Mouse (Mus musculus): Measurements from ENCODE around the gene Cenph.
"Not testable (repeated sequence)": the region's sequence is repeated elsewhere in the genome, so short reads cannot be mapped to it uniquely, and the experiment has no call there.

Cenph gene

DNA sequence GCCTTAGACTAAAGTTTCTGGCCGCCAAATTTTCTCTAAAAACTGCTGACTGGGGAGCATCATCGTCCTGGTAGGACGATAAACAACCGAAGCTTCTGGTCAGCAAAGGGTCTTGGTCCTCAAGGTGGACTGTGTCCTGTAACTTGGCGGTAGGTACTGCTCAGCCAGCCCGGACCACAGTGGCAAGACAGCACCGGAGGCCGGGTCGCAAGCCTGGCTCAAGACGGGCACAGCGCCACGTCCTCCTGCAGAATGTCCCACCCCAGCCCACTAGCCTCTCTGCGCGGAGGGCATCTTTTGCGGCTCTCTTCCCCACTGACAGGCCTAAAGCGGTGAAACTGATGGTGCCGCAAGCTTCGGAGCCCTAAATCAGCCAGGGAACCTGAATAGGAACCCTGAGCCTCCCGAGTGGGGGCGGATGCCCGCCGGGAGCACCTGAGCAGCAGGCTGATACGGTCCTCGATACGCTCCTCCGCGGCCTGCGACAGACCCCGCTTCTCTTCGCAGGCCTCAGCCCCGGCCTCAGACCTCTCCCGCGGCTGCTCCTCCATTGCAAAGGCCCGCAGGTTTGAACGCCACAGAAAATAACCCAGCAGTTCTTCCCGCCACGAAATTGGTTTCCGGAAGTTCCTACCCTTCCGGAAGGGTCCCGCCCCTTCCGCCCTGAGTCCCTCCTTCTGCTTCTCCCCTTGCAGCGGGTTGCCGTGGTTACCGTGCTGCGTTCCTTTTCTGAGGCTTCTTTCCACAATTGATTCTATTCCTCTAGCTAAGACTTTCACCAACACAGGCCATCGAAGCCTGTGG, at the start of gene Cenph:
Gene Cenph (minus strand): TSS at position 648 of the 804 bp plus-strand sequence.
- DNase-seq (ENCODE audit: low spot score): peak; percentile 86

DNA sequence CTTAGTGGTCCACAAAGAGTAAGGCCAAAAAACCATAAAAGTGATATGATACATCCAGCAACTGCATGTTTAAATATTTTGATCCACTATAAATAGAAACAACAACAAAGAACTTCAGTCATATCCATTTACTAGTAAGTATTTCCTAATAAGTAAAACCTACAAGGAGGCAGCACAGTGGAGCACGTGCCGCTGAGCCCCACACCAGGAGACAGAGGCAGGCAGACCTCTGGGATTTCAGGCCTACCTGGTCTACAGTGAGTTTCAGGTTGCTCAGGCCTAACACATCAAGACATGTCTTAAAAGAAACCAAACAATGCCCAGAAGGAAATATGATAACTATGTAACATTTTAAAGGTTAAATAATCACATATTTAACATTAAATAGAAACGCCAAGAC, 49.2 kb upstream of the Cenph start:
- no peak for DNase-seq (ENCODE audit: low spot score)

DNA sequence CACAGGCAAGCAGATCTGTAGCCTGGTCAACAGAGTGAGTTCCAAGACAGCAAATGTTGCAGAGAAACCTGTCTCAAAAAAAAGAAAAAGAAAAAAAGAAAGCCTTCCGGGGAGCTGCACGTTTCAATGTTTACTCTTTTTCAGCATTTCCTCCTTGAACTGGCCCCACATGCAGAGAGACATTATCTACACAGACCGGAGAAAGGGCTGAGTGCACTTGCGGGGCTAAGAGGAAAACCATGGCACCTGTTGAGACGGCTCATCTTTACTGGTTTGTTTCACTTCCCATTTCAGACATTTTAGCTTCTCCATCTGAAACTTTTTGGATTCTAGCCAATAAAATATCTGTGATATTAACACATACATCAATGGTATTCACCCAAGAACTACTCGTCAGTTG, 48.6 kb upstream of the Cenph start:
- DNase-seq (ENCODE audit: low spot score): no peak

DNA sequence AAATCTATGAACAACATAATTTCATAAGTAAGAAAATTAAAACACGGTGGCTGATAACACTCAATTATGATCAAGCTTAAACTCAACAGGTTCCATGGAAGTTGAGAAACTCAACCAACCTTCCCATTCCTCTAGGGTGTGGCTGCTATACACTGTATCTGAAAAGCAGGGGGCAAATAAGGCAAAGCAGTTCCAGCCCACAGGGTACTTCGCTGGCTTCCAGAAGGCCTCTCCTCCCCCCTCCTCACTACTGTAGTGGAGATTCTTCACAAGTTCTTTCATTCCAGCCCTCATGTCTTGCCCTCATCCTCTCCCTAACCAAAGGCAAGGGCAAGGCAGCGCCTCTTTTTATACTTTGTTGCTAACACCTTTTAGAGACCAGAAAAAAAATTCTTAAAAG, 48.2 kb upstream of the Cenph start:
- no peak for DNase-seq (ENCODE audit: low spot score)

DNA sequence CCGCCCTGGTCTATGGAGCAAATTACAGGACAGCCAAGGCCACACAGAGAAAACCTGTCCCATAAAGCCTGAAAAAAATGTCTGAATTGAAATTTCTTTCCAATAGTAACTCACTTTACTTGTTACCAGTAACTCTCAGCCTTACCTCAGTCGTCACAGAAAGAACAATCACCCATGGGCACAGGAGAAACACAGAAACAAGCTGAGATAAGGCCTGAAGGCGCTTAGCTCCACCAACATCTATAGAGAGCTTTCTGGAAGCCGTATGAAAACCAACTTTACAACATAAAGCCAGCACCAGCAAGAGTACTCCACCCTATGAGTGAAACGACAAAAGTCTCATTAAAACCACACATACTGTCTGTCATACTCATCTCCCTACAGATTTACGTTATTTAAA, 38.8 kb upstream of the Cenph start:
- no peak for DNase-seq (ENCODE audit: low spot score)

DNA sequence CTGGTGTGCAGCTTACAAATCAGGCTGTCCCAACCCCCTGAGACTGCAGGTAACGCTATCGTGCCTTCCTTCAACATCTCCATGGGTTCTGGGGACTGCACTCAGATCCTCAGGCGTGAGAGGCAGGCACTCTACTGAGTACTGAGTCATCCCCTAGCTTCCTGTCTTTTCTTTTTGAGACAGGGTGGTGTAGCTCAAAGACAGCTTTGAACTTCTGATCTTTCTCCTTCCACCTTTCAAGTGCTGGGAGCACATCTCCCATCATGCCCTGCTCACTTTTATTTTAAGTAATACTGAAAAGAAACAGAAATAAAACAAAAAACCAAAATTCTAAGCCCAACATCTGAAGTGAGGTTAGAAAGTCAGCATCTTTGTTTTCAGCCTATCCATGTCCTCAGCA, 30.1 kb upstream of the Cenph start:
- DNase-seq (ENCODE audit: low spot score): no peak

DNA sequence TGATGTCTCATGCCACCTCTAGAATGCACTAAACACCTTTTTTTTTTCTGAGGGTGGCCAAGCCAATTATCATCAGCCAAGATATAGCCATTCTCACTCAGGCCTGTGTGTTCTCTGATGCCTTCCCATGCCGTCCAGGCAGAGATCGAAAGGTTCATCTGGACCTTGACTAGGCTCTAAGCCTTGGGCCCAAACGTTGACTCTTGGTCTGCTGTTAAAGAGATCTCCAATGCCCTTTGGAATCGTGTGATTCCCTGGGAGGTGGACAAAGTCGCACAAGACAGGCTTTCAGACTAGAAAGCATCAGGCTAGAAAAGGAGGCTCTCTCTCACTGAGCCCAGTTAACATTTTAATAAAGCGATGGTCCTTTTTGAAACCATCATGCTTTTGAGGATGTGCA, 21.5 kb upstream of the Cenph start:
- DNase-seq (ENCODE audit: low spot score): no peak

DNA sequence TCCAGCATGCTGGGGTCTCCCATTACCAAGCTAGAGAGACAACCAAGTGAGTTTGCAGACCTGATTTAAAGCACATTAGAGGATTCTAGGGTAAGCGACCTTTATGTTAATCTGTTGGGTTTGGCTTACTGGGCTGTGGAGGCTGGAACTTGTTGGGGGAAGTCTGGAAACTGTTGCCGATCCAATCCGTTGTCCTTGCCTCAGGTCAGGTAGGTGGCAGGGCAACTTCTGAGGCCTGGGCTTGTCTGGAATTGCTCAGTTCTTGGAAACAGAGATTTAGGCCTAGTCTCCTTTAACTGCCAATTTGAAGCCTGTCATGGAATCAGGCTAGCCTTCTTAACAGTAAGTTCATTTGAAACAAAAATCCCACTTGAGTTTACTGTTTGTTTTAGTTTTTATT, 13.4 kb upstream of the Cenph start:
- DNase-seq (ENCODE audit: low spot score): no peak

DNA sequence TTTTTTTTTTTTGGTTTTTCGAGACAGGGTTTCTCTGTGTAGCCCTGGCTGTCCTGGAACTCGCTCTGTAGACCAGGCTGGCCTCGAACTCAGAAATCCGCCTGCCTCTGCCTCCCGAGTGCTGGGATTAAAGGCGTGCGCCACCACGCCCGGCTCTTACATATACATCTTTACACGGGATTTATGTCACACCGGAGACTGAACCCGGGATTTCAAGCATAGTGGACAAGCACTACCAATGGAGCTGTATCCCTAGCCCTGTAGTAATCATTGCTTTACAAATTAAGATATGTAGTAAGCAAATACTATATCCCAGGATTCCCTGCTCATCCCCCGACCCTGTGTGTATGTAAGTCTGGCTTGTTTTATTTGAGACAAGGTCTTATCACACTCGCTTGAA, 12.4 kb upstream of the Cenph start:
- DNase-seq (ENCODE audit: low spot score): not testable (repeated sequence)

DNA sequence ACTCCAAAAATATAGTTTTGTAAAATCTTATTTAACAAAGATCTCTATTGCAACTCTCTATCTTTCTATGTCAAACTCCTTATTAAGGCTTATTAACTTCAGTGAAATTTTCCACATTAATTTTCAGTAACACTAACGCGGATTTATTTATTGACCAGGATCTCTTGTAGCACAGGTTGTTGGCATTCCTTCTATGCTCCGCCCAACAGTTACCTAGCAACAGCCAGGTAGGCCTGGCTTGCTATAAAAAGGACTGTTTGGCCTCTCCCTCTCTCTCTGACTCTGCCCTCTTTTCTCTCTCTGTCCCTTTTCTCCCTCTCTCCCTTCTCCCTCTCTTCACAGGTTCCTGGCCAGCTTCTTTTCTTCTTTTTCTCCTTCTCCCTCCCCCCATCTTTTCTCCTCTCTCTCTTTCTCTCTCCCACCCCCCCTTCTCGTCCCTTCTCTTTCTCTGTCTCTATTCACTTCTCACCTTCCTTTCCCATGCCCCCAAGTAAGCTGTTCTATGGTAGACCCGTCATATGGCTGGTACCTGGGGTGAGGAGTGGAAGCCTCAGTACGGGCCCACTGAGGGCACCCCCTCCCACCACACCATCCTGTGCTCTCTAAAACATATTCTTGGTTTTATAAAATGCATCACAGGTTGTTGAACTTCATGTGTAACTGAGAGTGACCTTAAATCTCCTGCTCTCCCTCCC, 11.8 kb upstream of the Cenph start:
- no peak for DNase-seq (ENCODE audit: low spot score)

DNA sequence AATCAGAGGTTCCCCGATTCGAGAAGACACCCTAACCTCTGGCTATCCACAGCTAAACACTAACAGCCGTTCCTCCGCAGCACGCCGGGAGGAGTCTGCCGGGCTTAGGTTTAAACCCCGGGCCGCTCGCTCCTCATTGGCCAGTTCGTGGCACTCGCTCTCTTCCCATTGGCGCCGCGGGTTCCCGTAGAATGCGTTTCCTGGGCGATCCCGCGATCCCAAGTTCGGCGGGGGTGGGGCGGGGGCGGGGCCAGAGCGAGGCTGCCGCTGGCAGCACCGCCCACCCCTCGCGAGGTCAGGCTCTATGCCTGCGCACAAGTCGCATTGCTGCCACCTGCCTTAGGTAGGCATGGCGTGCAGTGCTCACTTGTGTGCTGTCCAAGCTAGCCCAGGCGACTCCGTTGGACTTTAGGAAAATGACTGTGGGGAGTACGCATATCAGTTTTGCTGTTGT, 10.7 kb upstream of the Cenph start, which contains the start of gene Ccnb1:
Gene Ccnb1 (minus strand): TSS at position 157 of the 454 bp plus-strand sequence.
- peak; percentile 97 for DNase-seq (ENCODE audit: low spot score)

DNA sequence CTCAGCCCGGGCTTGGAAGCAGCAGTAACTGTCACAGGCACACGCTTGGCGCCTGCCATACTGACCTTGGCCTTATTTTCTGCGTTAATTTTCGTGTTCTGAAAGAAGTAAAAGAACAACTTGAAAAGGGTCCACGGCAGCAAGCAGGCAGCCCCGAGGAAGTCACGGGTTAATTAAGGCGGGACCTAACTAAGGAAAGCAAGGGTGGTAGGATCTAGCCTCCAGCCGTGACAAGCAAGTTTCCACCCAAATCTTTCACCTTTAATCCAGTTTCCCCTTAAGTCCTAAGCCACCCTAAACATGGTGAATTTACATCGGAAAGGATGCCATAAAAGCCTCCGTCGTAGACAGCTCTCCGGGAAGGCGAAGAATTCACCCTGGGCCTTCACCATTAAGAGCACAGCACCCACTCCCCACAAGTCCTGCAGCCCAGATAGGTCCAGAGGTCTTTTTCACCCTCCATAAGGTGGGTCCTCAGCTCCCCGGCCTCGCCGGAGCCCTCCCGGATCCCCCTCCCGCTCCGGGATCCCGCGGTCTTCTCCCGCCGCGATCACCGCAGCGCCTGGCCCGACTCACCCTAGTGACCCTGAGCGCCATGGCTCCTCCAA, 10.2 kb upstream of the Cenph start:
- peak; percentile 51 for DNase-seq (ENCODE audit: low spot score)

DNA sequence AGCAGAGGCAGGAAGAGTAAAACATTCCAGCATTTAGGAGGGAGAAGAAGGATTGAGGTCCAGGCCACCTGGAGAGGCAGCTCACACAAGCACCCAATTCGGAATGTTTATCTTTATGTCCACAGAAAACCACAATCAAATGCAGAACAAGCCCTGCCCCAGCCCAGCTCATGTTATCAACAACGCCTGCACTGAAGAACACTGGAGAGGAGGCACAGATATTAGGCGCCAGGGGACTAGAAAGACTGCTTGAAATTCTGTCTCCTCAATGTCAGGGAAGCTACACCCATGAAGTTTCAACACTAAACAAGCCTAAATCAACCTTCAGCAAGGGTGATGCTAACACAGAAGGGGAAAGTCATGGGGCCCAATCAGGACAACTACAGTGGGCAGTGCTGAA, 1.8 kb upstream of the Cenph start:
- no peak for DNase-seq (ENCODE audit: low spot score)

DNA sequence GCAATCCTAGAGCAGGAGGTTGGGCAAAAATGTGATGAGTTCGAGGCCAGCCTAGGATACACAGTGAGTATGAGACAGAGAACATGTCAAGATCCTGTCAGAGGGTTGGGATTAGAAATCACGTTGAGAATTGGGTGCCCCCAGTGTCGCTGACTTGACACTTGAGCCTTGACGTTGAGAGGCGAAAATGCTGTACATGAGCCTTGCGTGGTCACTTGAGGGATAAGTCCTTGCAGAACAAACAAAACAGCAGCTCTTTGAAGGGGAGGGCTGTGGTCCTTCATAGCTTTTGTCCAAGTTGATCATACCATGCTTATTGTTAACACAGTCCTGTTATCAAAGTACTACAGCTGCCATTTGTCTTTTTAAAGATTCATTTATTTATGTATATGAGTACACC, 1.0 kb upstream of the Cenph start:
- no peak for DNase-seq (ENCODE audit: low spot score)

DNA sequence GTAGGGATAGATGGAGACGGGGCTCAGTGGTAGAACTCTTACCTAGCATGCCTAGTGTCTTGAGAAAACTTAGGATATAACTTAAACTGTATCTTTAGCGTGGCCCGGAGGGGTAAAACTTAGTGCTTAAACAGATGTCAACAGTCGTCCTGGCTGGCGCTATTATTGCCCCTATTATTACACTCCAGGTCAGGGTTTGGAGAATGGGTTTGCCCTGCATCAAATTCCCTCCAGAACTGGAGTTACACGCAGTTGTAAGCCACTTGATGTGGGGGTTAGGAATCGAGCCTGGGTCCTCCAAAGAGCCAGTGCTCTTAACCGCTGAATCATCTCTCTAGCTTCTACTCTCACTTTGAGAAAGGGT, 339 bp upstream of the Cenph start:
- DNase-seq (ENCODE audit: low spot score): no peak

DNA sequence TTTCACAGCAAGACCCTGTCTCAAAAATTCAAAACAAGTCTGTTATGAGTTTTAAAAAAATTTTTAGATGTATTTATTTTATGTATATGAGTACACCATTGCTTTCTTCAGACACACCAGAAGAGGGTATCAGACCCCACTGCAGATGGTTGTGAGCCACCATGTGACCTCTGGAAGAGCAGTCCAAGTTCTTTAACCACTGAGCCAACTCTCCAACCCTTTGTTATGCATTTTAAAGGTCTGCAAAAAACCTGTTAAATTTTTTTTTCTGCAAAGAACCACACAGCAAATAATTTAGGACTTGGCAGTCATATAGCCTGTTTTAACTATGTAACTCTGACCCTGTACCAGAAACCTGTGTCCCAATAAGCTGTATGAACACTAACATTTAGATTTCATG, 995 bp downstream of the Cenph start:
- DNase-seq (ENCODE audit: low spot score): no peak

DNA sequence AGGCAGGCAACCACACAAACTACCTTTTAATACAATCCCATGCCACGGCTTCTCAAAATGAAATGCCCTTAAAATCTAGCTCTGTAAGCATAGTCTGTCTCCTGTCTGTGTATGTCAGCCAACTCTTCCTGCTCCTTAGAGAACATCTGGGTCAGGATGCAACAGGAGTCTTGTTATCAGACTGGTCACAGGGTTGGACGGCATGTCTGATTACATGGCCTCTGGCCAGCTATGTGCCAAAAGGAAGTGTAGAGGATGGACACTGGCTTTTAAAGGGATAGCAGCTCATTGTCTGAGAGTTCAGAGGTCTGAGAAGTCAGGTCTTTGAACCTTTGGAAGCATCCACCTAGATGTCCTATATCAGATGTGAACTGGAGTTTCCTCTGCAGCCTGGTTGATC, 20.4 kb downstream of the Cenph start:
- DNase-seq (ENCODE audit: low spot score): no peak

DNA sequence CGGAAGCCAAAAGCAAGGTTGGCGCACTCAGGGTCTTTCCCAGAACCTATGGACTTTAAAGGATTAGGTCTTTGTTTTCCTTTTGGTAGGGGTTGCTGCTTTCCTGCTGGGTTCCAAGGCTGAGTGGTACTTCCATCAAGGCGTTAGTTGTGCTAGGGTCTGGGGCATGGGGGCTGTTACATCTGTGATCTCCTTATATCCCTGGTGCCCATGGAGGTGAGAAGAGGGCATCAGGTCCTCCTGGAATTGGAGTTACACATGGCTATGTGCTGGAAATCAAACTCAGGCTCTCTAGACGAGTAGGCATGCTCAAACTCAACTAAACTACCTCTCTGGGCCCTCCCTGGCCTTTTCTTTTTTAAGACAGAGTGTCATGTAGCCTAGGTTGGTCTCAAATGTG, 21.5 kb downstream of the Cenph start:
- DNase-seq (ENCODE audit: low spot score): no peak

DNA sequence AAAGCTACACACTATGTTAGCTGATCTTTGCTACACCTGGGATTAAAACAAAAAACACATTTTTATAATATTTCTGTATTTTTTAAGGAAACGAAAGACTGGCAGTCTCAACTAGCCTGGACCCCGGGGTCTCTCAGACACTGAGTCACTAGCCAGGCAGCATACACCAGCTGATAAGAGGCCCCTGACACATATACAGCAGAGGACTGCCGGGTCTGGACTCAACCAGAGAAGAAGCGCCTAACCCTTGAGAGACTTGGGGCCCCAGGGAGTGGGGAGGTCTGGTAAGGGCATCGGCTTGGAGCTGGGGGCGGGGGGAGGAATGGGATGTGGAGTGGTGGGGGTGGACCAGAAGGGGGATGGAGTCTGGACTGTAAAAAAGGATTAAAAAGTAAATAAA, 22.7 kb downstream of the Cenph start:
- DNase-seq (ENCODE audit: low spot score): no peak

DNA sequence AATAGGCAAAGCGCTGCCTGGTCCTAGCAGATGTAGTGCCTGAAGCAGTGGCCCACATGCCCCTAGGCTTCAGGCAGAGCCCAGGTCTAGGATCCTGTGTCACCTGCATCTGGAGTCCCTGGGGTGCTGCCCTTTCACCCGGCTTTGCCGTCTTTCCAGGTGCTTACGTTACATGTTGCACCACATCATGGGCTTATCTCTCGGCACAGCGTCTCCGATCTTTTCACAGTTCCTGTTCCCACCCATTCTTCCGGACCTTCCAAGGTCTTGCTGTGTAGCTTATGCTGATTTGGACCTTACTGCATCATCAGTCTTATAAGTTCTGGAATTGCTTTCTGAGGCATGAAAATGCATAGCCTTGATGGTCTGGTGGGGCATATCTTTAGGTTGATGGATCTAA, 23.2 kb downstream of the Cenph start:
- DNase-seq (ENCODE audit: low spot score): no peak

DNA sequence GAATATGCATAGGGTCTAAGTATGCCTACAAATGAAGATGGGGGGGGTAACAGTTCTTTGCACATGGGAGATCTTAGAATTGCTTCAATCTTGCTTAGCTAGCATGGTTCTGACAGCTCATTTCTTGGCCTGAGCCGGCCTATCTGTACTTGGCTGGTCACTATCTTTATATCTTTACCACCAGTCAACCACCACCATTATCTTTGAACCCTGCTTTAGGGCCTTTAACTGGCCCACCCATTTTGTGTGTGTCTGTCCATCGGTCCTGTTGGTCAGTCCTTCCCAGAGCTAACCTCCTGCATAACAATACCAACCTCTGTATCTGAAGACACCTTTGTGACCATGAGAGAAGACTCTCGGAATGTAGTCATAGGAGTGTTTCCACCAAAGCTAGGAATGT, 24.3 kb downstream of the Cenph start:
- DNase-seq (ENCODE audit: low spot score): no peak

DNA sequence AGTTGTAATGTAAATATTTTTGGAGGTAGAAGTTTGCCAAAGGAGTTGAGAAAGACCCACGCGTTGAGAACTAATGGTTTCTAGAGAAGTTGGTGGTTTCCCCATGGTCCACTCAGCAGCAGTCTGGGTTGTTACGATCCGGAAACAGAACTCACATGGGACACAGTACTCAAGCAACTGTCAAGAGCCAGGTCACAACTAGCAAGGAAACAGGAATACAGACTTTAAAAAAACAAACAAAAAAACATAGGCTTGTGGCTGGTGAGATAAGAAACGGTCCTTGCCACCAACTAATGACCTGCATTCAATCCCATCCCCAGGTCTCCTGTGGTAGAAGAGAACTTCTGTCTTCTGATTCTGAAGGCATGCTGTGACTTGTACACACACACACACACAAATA, 24.9 kb downstream of the Cenph start:
- no peak for DNase-seq (ENCODE audit: low spot score)

DNA sequence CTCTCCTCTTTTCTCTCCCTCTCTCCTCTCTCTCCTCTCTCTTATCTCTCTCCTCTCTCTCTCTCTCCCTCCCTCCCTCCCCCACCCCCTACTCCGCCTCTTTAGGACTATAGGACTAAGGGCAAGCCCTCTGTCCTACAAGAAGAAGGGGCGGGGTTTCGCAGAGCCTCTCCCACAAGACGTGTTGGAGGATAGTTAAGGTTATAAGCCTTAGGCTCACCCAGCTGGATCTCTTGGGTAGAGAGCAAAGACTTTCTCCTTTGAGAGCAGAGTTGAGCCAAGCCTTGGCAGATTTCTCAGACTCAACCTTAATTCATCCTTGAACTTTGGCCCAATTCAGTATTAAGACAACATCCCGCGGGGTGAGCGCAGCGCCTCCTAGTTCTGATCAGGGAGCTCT, 27.1 kb downstream of the Cenph start:
- DNase-seq (ENCODE audit: low spot score): no peak

Measured in yolk sac, embryonic 10.5 days (tissue).